Mouse (Mus musculus) layer of hippocampus, adult 2 months (tissue): ENCODE results near the gene Uhrf1bp1. TPM values are rescaled to one million over a fixed set of nuclear protein-coding genes. Genes with fewer than 3 reads are reported as not detected.

Experiments
- DNase-seq, 2 experiments: peaks; one replicate each; pipeline ENCODE4 v3.0.0; 2022; ENCODE audit warnings: low spot score in 2 of 2
- H3K27ac ChIP-seq: fragments of 200-600 bp; 2 replicates; pipeline ENCODE4 v1.8.1; 2022
- H3K4me3 ChIP-seq: fragments of 200-600 bp; 2 replicates; pipeline ENCODE4 v1.8.1; 2022; ENCODE audit warnings: mild to moderate bottlenecking
- CTCF ChIP-seq: fragments of 200-600 bp; conservative IDR thresholded peaks from 2 replicates; pipeline ENCODE4 v1.8.1; 2022; ENCODE audit warnings: antibody characterized with exemption, mild to moderate bottlenecking, moderate library complexity
- total RNA-seq, 2 experiments: library from RNA; stranded (reverse); gene quantifications; 2 replicates each; pipeline ENCODE4 v1.2.3; 2021

Uhrf1bp1 gene
- total RNA-seq, 2 experiments from 2014 or later = 13.5 to 13.9 TPM

DNA sequence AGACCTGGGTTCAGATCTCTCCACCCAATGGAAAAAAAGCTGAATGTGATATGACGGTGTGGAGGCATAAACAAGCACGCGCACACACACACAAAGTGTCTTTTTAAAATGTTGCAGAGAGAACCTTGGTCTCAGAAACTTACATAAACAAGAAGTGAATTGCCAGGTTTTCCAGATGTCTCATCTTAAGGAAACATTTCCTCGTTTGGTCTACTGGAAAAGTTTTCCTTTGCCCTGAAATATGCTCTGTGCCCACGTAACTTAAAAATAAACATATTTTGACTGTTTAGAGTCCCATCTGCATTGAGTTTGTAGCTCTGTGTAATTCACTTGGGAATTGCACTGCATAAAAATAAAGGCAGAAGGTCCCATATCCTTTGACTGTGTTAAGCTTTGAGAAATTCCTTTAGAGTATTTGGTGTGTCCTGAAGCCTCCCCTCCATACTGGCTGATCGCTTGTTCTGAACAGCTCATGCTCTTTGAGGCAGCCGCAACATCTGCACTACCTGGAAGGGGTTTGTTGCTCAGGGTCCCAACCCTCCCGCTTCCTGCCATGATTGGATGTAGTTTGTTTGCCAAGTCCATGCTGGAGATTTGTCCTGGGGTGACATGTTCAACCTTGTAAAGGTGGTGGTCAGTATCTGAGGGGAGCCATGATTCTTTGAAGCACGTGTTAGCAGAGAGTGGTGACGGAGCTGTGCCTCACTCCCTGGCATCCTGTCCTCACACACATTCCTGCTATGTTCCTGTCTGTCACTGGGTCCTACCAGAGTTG lies 78.1 kb downstream of the Uhrf1bp1 start:
- no peak overlapping the region for H3K4me3 ChIP-seq
- DNase-seq = no peak
- no peak for TF ChIP-seq CTCF
- H3K27ac ChIP-seq = no peak overlapping the region

DNA sequence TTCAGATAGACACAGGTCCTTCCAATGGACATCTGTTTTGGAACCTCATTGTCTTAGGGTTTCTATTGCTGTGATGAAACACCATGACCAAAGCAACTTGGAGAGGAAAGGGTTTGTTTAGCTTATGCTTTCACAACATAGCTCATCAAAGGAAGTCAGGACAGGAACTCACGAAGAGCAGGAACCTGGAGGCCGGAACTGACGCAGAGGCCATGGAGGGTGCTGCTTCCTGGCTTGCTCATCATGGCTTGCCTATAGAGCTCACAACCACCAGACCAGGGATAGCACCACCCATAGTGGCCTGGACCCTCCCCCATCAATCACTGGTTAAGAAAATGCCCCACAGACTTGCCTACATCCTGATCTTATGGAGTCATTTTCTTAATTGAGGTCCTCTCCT lies 78.8 kb downstream of the Uhrf1bp1 start:
- Histone ChIP-seq H3K27ac (no peak overlapping the region), H3K4me3 (no peak overlapping the region)
- no peak for TF ChIP-seq CTCF
- no peak for DNase-seq

DNA sequence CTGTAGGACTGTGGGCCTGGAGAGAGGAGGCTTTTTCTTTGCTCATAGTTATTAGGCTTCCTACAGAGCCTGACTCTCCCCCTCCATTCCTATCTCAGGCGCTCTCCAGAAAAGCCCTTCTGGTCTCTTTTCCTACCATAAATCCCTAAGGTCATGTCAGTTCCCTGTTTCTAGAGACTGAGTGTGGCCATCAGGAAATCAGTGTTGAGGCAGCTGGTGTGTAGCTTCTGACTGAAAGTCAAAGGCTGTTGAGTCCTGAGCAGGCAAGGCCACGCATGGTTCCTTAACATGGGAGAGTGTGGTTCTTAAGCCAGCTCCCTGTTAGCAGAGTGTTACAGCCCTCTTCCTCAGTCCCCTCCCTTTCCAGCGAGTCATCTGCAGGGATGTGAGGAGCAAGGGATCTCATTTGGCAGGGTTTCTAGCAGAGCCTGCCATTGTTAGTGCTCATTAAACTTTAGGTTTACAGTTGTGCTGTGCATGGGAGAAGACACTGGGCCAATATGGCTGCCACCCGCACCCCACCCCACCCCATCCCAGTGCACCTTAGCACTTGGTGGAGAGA lies 80.9 kb downstream of the Uhrf1bp1 start:
- no peak for DNase-seq
- Histone ChIP-seq H3K4me3 (no peak overlapping the region), H3K27ac (no peak overlapping the region)
- no peak for TF ChIP-seq CTCF

DNA sequence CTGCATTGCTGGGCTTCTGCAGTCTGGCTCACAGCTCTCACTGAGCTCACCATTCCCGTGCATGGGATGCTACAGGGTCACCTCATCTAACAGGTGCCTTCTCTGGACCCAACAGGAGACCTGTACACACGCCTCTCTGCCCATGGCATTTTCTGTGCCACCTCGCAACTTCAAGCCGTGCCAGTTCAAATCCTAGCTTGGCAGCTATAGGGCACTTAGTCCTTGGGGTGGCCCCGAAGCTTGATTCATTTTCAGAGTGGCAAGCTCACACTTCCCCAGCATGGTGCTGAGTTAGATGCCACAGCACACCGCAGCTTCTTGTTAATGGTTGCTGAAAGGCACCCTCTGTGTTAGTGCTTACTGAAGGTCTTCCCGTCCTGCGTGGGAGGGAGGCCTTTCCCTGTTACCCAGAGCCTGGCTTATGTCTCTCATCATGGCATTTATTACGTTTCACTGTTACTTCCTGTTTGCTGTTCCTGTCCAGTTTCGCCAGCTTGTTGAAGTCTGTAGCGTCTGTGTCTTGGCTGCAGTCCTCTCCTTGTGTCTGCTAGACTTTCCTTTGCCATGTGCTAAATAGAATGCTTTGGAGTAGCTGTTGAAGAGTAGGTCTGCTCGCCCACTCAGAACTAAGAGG lies 82.0 kb downstream of the Uhrf1bp1 start:
- Histone ChIP-seq H3K27ac (no peak overlapping the region), H3K4me3 (no peak overlapping the region)
- TF ChIP-seq CTCF = no peak
- DNase-seq = peak in 1 of 2 experiments; percentile 16

DNA sequence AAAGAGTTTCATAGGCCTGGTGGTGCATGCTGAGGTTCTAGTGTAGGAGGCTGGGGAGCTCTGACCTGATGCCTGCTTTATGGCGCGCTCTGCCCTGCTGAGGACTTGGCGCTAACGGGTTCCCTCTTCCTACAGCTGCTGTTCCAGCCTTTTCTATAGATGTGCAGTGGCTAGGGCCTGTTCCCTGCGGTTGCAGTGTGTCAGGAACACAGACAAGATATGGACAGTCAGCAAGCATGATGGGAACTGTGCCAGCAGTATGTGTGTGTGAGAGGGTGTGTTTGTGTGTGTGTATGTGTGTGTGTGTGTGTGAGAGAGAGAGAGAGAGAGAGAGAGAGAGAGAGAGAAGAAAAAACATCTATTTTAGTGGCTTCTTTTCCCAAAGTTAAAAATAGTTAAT lies 82.8 kb downstream of the Uhrf1bp1 start:
- no peak for DNase-seq
- no peak for TF ChIP-seq CTCF
- Histone ChIP-seq H3K4me3 (no peak overlapping the region), H3K27ac (0 out of 2 replicates have a peak overlapping the region, but pooled peaks have one; percentile 36)

DNA sequence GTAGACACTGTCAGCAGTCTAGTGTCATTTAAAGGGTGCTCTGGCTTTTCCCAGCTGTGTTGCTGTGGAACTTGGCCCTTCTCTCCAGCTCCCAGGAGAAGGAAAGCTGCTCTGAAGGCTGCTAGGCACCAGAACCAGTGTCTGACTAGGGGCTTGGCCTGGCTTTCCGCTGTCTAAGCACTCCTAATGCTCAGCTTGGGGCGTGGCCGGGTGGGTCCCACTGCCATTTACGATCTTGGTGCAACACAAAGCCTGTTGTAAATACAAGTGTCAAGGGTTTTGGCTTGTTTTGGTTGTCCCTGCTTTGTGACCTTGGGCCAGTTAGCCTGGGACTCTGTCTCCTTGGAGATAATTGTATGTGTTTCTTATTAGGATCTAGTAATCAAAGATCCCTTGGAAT lies 84.1 kb downstream of the Uhrf1bp1 start:
- H3K4me3 ChIP-seq = no peak overlapping the region
- H3K27ac ChIP-seq = peak overlapping the region; percentile 23; the same call in 1 of the 2 replicates
- TF ChIP-seq CTCF = no peak
- DNase-seq = no peak

DNA sequence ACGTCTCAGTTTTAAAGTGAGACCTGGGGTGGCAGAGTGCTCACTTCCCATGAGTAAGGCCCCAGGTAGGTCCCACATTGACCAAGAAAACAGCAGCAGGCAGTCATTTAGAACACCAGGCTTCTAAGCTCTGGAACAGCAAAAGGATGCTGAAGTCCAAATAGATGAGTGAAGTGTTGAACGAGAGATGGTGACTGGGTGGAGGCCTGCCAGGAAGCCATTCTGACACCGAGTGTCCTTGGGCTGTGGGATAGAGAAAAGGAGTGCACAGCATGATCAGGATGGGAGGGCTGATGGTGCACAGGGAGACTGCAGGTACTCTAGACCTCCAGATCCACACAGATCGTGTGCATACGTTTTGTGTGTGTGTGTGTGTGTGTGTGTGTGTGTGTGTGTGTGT lies 84.9 kb downstream of the Uhrf1bp1 start:
- no peak for DNase-seq
- no peak for TF ChIP-seq CTCF

DNA sequence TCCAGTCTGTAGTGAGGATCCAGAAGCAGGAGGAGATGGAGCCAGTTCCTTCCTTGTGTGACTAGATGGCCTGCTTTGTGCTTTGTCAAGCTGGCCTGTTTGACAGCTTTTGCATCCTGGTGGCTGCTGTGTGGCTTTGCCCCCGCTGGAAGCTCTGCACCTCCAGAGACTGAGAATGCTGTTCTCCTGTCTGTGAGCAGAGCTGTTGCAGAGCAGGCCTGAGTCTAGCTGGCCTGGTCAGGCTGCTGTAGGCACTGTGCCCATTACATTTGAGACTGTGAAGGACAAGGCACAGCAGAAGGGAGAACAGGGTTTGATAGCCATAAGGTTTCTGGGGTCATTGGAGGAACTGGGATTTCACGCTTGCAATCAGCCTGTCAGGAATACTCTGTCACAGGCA lies 85.5 kb downstream of the Uhrf1bp1 start:
- H3K4me3 ChIP-seq = no peak overlapping the region
- DNase-seq = no peak
- TF ChIP-seq CTCF = peak; percentile 12; the same call in 1 of the 2 replicates
- no peak overlapping the region for H3K27ac ChIP-seq

More for the DNA sequence above, 84.9 kb downstream of the Uhrf1bp1 start:
- Histone ChIP-seq H3K4me3 (no peak overlapping the region), H3K27ac (no peak overlapping the region)

DNA sequence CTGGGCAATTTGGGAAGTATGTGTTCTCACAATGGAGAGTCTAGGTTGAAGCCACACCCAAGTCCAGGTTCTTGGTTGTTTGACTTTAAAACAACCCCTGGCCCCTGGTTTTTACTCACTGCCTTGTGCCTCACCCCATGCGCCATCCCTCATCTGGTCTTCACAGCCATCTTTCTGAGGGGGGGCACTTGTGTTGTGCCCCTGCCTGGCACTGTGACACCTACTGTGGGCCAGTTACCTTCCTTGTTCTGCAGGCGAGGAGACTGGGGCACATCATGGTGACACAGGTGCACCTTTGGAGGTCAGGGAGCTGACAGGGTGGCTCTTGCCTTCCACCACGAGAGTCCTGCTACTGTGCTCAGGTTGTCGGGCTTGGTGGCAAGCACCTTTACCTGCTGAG lies 85.9 kb downstream of the Uhrf1bp1 start:
- H3K27ac ChIP-seq = no peak overlapping the region
- H3K4me3 ChIP-seq = no peak overlapping the region
- no peak for DNase-seq
- no peak for TF ChIP-seq CTCF

DNA sequence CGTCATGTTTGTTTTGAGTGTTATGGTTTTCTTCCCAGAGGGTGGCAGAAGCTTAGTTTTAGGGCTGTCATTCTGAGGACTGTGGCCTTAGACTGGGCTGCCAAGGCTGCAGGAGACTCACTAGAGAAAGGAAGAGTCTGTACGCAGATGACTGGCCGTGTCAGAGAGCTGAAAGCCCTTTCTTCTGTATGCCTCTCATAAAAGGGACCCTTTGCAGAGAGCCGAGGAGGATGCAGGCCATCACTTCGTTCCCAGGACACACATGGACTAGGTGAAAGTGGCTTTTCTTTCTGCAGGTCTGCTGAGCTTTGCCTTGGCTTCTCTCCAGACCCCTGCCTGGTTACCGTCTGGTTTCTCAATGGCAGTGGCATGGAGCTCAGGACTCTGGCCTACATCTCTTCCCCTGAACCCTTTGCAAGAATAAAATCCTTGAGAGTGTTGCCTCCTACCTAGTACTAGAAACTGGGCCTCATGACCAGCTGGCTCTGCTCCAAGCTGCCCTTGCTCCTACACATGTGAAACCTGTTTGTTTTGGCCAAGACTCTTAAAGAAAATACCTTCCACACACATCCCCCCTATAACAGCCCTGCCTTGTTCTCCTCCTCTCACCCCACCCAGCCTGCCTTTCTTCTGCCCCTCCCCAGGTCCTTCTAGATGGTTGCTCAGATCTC lies 89.4 kb downstream of the Uhrf1bp1 start:
- DNase-seq = no peak
- no peak overlapping the region for H3K4me3 ChIP-seq
- TF ChIP-seq CTCF = no peak
- H3K27ac ChIP-seq = peak overlapping the region; percentile 37; the same call in 1 of the 2 replicates

DNA sequence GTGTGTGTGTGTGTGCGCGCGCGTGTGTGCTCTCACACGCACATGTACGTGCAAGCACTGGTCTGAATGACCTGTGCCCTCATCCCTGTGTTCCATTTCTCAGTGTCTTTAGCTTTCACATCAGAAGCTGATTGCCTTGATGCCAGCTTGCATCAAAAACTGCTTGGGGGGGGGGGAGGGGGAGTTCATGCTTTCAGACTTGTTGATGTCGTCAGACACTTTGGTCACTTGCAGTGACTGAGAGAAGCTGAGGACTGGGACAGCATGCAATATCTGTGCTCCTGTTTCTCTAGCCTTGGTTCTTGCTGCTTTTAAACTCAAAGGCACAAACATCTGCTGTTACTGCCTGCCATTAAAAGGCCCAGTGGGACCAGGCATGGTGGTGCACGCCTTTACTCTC lies 90.1 kb downstream of the Uhrf1bp1 start:
- H3K27ac ChIP-seq = no peak overlapping the region; the same call in 1 of the 2 replicates
- no peak overlapping the region for H3K4me3 ChIP-seq
- TF ChIP-seq CTCF = no peak
- DNase-seq = no peak

DNA sequence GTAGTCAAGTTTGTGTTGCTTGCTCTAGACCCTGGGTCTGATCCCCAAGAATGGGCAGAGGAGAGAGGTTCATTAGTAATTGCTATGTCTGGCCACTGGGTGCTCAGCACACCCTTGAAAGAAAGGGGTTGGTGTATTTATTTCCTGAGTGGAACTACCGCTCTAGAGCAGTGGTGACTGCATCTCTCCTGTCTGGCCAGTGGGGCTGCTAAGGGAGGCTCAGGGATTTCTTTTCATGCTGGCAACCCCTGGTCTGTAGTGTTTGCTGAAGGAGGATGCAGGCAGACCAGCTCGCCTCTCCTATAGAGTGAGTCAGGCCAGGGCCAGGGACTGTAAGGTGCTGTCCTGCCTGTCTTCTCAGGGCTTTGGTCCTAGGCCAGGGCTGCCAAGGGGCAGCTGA lies 90.9 kb downstream of the Uhrf1bp1 start:
- Histone ChIP-seq H3K4me3 (no peak overlapping the region), H3K27ac (no peak overlapping the region)
- DNase-seq = no peak
- TF ChIP-seq CTCF = peak; percentile 38

Other genes starting within 250 kb of the Uhrf1bp1 start
- 100 to 1,000 TPM; 462 to 510 TPM for gene Nudt3, start 232.9 kb upstream of the Uhrf1bp1 start, total RNA-seq
- gene RPS10-NUDT3, start 221.2 kb upstream of the Uhrf1bp1 start, total RNA-seq = not detected
- gene Rps10, start 219.8 kb upstream of the Uhrf1bp1 start, total RNA-seq = 100 to 1,000 TPM; 495 to 504 TPM
- gene Pacsin1, start 200.9 kb upstream of the Uhrf1bp1 start, total RNA-seq = 100 to 1,000 TPM; 321 to 335 TPM
- gene Spdef, start 127.5 kb upstream of the Uhrf1bp1 start, total RNA-seq = under 1 TPM; 0.59 to 0.61 TPM
- 100 to 1,000 TPM; 192 to 197 TPM for gene D17Wsu92e, start 35.8 kb upstream of the Uhrf1bp1 start, total RNA-seq
- gene Snrpc, start 18.3 kb upstream of the Uhrf1bp1 start, total RNA-seq = 10 to 100 TPM; 46.7 to 51.1 TPM
- 10 to 100 TPM; 35.6 to 42.0 TPM for gene Anks1, start 52.9 kb downstream of the Uhrf1bp1 start, total RNA-seq
- gene Taf11, start 53.4 kb downstream of the Uhrf1bp1 start, total RNA-seq = 10 to 100 TPM; 41.3 to 45.0 TPM
- gene Tcp11, start 224.2 kb downstream of the Uhrf1bp1 start, total RNA-seq = under 1 TPM; 0.74 to 0.84 TPM